Mouse (Mus musculus): Measurements from ENCODE around the gene Syne1.
A peak's percentile ranks its signal among the peaks of the same experiment; 100 is the strongest.

Gene Syne1

GRCm38 (mm10) chr10:5551382-5551781 is at the start of gene Syne1:
TSS of gene Syne1 (minus strand) at chr10:5551482.
- no peak for DNase-seq (ENCODE audit: low read depth, low spot score)

GRCm38 (mm10) chr10:5600123-5600522 is 48.8 kb upstream of the Syne1 start:
- peak; percentile 29 for DNase-seq (ENCODE audit: low read depth, low spot score)

DNA sequence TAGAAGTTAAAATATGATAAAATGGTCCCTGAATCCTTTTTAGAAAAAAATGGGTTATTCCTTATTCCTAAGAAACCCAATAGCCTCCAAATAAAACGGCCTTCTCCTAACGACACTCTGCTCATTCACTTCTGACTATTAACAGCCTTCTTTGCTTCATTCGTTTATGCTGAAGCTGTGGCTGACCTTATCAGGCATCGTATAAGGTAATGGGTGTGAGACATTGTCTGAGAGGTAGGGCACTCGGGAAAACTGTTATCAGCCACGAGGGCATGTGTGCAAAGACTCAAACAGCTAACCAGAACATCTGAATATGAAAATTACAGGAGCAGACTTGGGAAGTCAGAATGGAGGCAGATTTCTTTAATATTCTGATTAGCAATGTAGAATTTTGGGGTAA is 45.3 kb upstream of the Syne1 start:
- no peak for DNase-seq (ENCODE audit: low read depth, low spot score)

- no peak for DNase-seq (ENCODE audit: low read depth, low spot score)
Observed at GRCm38 (mm10) chr10:5594457-5594856, 43.2 kb upstream of the Syne1 start.

- DNase-seq (ENCODE audit: low read depth, low spot score) = no peak
Observed at GRCm38 (mm10) chr10:5593464-5593863, 42.2 kb upstream of the Syne1 start, which contains the start of gene Myct1. TSS of gene Myct1 (plus strand) at chr10:5593775.

DNA sequence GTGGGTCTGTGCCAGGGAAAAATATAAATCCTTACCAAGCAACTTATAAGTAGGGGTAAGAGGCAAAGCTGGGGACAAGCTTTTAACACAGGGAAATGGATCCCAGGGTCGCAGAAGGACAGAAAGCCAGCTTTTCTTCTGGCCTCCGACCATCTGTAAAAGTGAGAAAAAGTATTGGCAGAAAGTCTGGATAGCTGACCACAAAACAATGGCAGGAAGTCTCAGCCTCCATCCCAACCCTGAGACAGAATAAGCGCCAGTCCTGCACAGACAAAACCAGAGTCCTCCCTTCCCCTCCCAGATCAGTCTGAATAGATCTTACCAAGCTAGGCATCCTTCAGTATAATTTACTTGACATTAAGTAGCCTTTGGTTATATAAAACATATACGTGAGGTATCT is 40.7 kb upstream of the Syne1 start:
- DNase-seq (ENCODE audit: low read depth, low spot score) = no peak

- DNase-seq (ENCODE audit: low read depth, low spot score) = no peak
Observed at GRCm38 (mm10) chr10:5591061-5591460, 39.8 kb upstream of the Syne1 start.

DNA sequence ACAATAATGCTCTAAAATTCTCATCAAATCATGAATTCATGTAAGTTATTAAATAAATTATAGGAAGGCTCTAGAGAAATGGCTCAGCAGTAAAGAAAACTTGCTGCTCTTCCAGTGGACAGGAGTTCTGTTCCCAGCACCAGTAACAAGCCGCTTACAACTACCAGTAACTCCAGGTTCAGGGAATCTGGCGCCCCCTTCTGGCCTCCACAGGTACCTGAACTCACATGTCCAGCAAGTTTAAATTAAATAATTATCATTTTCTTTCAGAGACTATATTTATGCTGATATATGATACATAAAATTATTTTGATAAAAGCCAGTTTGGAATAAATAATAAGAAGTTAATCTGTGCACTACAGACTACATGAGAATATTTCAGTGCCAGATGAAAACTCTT is 22.0 kb upstream of the Syne1 start:
- no peak for DNase-seq (ENCODE audit: low read depth, low spot score)

- no peak for DNase-seq (ENCODE audit: low read depth, low spot score)
Observed at GRCm38 (mm10) chr10:5571332-5571731, 20.1 kb upstream of the Syne1 start.

DNA sequence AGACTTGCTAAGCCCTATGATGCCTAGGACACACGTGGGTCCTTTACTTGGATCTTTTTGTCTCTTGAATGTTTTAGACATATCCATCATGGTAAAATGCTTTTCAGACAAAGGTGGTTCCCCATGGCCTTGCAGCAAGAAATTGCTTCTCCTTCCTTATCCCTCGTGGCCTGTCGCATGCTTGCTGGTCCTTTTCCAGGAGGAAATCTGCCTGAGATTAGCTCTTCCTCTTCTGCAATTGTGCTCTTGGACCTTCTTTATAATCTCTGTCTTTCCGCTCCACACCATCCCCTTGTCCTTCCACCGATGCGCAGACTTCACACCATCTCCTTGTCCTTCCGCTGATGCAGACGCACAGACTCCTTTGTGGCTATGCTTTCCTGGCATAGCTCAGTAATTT is 18.8 kb upstream of the Syne1 start:
- no peak for DNase-seq (ENCODE audit: low read depth, low spot score)

DNA sequence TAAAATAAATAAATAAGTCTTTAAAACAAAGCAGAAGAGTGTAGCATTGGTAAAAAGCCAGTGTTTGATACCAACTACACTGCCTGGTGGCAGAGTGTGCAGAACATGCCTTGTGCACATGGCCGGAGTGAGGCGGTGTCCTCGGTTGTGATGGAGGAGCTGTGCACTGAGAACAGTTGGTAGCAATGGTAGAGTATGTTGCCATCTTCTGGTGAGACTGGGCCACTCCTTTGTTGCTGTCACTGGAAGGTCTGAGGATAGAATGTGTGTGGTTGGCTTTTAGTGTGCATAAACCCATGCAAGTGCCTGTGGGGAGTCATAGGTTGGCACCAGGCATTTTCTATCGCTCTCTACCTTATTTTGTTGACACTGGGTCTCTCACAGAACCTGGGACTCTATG is 17.7 kb upstream of the Syne1 start:
- no peak for DNase-seq (ENCODE audit: low read depth, low spot score)

- DNase-seq (ENCODE audit: low read depth, low spot score) = no peak
Observed at GRCm38 (mm10) chr10:5561706-5562105, 10.4 kb upstream of the Syne1 start.

DNA sequence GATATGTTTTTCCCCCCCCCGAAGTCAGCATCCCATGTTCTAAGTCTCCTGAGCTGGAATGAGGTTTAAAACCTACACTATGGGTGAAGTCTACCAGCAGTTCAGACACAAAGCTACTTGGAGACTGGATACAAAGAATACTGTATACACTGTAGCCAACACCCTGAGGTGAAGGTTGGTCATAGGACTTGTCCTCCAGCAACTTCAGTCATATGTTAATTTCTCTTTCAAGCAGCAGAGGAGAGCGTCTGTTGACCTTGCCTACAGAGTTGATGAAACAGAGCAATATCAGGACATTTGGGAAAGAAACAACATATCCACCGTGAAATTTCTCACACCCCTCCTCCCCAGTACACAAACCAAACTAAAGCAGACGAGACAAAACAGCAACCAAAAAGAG is 9.2 kb upstream of the Syne1 start:
- DNase-seq (ENCODE audit: low read depth, low spot score) = no peak

- DNase-seq (ENCODE audit: low read depth, low spot score) = no peak
Observed at GRCm38 (mm10) chr10:5558808-5559207, 7.5 kb upstream of the Syne1 start.

DNA sequence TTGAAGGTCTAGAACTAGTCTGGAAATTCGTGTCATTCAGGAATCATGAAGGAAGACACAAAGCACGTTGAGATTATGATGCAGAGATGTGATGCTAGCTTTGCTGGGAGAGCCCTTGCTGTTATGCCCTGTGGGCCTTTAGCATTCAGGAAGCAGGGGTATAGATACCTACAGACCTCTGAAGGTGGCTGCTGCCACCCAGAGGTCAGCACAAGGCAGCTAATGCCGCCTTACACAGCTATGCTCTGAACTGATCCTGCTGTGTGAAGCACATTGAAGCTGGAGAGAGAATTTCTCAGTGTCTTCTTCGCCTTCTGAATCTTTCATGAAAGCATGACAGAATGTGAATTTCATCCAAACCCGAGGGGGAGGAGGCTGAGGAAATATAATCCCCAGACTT is 3.7 kb upstream of the Syne1 start:
- DNase-seq (ENCODE audit: low read depth, low spot score) = no peak

- peak; percentile 63 for DNase-seq (ENCODE audit: low read depth, low spot score)
Observed at GRCm38 (mm10) chr10:5550168-5551021, 887 bp downstream of the Syne1 start.

GRCm38 (mm10) chr10:5549871-5550167 is 1.5 kb downstream of the Syne1 start:
- DNase-seq (ENCODE audit: low read depth, low spot score) = no peak

- no peak for DNase-seq (ENCODE audit: low read depth, low spot score)
Observed at GRCm38 (mm10) chr10:5548651-5549050, 2.6 kb downstream of the Syne1 start.

DNA sequence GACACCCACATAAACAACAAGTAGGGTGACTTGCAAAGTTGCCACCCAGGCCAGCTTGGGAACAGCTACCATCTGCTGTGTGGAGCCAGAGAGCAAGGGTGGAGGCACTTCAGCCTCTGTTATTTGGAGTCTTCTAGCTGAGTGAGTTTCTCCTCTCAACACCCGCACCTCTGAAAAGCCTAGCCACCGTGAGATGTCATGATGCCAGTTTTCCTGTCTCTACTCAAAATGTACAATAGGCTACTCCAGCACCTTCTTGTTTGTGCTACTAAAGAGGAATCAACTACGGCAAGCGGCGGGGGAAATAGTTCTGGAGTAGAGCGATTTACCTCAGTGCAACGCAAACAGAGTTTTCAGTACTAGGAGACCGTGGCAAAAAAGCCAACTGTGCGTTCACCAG is 3.5 kb downstream of the Syne1 start:
- no peak for DNase-seq (ENCODE audit: low read depth, low spot score)

- DNase-seq (ENCODE audit: low read depth, low spot score) = no peak
Observed at GRCm38 (mm10) chr10:5546428-5546827, 4.9 kb downstream of the Syne1 start.

GRCm38 (mm10) chr10:5528284-5528683 is 23.0 kb downstream of the Syne1 start:
- DNase-seq (ENCODE audit: low read depth, low spot score) = no peak

GRCm38 (mm10) chr10:5527634-5528033 is 23.6 kb downstream of the Syne1 start:
- DNase-seq (ENCODE audit: low read depth, low spot score) = no peak

DNA sequence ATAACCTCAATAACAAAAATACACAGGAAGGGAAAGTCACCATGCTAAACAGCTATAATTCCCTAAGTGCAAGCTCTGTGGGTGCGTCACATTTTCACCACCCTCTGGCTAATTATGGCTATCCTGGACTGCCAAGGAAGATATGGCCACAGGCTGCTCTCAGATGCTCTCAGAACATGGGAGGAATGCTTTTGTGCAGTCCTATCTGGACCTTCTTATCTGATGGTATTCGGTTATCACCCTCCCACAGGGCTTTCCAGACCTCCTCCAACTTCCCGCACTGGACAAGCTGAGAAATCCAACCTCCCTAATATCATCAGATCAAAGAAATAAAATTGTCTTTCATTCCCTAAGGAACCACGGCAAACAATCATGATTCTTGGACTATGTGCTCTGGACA is 28.4 kb downstream of the Syne1 start:
- DNase-seq (ENCODE audit: low read depth, low spot score) = no peak

- DNase-seq (ENCODE audit: low read depth, low spot score) = no peak
Observed at GRCm38 (mm10) chr10:5522276-5522675, 29.0 kb downstream of the Syne1 start.
